Mouse (Mus musculus) midbrain, embryonic 15.5 days (tissue): ENCODE measurements around the gene Smarcb1. TPM values are rescaled to one million over a fixed set of nuclear protein-coding genes. Genes with fewer than 3 reads are reported as not detected.
A peak's percentile ranks its signal among the peaks of the same experiment; 100 is the strongest.
"Not testable (repeated sequence)": the region's sequence is repeated elsewhere in the genome, so short reads cannot be mapped to it uniquely, and the experiment has no call there.

Source experiments
- ATAC-seq: fragments of 200-750 bp; cut with Nextera tagmentation; replicated peaks from 2 replicates; pipeline ENCODE4 v1.8.0; 2017; ENCODE audit warnings: moderate TSS enrichment
- H3K27ac ChIP-seq: fragments of 300-500 bp; sonication (generic); 2 replicates; pipeline ENCODE4 v1.5.1; 2015; ENCODE audit warnings: mild to moderate bottlenecking, inconsistent platforms
- H3K27me3 ChIP-seq: fragments of 300-500 bp; sonication (generic); replicated peaks from 2 replicates; pipeline ENCODE4 v1.6.1; 2015; ENCODE audit warnings: inconsistent platforms
- H3K36me3 ChIP-seq: fragments of 300-500 bp; sonication (generic); replicated peaks from 2 replicates; pipeline ENCODE4 v1.6.1; 2015; ENCODE audit warnings: inconsistent platforms
- H3K4me1 ChIP-seq: fragments of 300-500 bp; sonication (generic); 2 replicates; pipeline ENCODE4 v1.6.1; 2015; ENCODE audit warnings: inconsistent platforms
- H3K4me2 ChIP-seq: fragments of 300-500 bp; sonication (generic); 2 replicates; pipeline ENCODE4 v1.6.1; 2015; ENCODE audit warnings: inconsistent platforms, mild to moderate bottlenecking, moderate library complexity
- H3K4me3 ChIP-seq: fragments of 300-500 bp; sonication (generic); 2 replicates; pipeline ENCODE4 v1.5.1; 2015; ENCODE audit warnings: mild to moderate bottlenecking, inconsistent platforms
- H3K9ac ChIP-seq: fragments of 300-500 bp; sonication (generic); 2 replicates; pipeline ENCODE4 v1.6.1; 2015; ENCODE audit warnings: mild to moderate bottlenecking, inconsistent platforms
- H3K9me3 ChIP-seq: fragments of 300-500 bp; sonication (generic); 2 replicates; pipeline ENCODE4 v1.6.1; 2016; ENCODE audit warnings: inconsistent platforms
- WGBS: fragments of 180-500 bp; shearing (Covaris S2); methylation state at CpG from one replicate; pipeline ENCODE4 v1.1.7; 2015; ENCODE audit warnings: mixed read lengths; 5-methylcytosine and 5-hydroxymethylcytosine counted together
- polyA plus RNA-seq: library from polyadenylated mRNA; unstranded; fragments of >200 nt; fragmentation: Nextera tagmentation; extraction: Ambion mirVana; gene quantifications from 2 replicates; pipeline ENCODE4 v1.2.1, GENCODE M21; 2015

Smarcb1 gene
- polyA plus RNA-seq, 1 experiment from 2014 or later: 300 TPM

GRCm38 (mm10) chr10:75881578-75882432, 39.6 kb downstream of the Smarcb1 start:
- ATAC-seq: no peak
- no peaks in the 10 kb centered on the region for H3K27me3 ChIP-seq
- no peak overlapping the region for H3K4me2 ChIP-seq
- H3K4me1 ChIP-seq: no peaks in the 10 kb centered on the region; the same call in 1 of the 2 replicates
- no peak overlapping the region for H3K27ac ChIP-seq
- no peaks in the 10 kb centered on the region for H3K9me3 ChIP-seq
- WGBS: 16% methylated on average over 20 of the region's 20 CpGs
- H3K36me3 ChIP-seq: no peaks in the 10 kb centered on the region
- no peak overlapping the region for H3K9ac ChIP-seq
- no peak overlapping the region for H3K4me3 ChIP-seq

DNA sequence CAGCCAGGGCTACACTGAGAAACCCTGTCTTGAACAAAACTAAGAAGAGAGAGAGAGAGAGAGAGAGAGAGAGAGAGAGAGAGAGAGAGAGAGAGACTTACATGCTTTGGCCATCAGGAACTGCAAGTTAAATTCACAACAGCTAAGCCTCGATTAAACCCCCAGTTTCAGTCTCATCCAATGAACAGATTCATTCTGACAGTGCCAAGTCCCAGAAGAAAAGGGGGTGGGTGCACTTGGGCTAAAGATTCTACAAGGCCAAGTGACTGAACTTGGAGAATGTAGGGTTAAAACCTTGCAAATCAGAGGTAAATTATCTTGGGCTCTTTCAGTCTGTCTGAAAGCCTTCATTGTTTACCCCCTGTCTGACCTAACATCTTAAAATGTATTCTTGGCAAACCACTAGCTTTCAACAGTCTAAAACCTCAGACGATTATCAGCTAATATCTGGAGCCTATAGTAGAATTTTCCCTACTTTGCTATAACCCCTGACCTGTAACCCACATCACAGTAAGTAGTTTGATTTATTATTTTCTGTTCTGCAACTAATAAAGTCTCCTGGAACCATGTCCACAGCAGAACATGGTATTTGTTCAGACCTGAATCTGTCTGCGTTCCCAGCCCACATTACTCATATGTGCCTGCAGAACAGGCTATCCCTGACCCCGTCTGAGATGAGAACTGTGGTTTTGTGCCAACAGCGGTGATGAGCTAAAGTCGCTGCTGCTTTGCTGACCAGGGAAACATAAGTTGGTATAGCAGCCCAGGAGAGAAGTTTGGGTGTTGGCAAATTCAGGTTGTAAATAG, 40.4 kb downstream of the Smarcb1 start:
- WGBS: 57% methylated on average over 6 of the region's 6 CpGs
- no peaks in the 10 kb centered on the region for H3K27me3 ChIP-seq
- no peak for ATAC-seq
- H3K4me2 ChIP-seq: no peak overlapping the region
- no peak overlapping the region for H3K27ac ChIP-seq
- H3K4me3 ChIP-seq: no peak overlapping the region
- no peak overlapping the region for H3K9ac ChIP-seq
- H3K4me1 ChIP-seq: no peaks in the 10 kb centered on the region; the same call in 1 of the 2 replicates
- no peaks in the 10 kb centered on the region for H3K9me3 ChIP-seq
- no peaks in the 10 kb centered on the region for H3K36me3 ChIP-seq

DNA sequence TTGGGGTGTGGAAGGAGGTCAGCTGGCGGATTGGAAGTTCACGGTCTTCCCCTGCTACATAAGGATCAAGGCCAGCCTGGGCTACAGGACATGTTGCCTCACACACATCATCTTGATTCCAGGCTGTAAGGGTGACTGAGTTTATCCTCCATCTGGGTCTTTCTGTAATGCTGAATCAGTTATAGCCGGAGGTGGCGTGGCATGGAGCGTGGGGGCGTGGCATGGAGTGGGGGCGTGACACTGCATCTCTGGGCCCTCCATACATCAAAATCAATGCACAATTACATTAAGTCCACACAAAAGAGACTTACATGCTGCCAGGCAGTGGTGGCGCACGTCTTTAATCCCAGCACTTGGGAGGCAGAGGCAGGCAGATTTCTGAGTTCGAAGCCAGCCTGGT, 41.1 kb downstream of the Smarcb1 start:
- Histone ChIP-seq H3K4me2 (no peak overlapping the region), H3K27me3 (no peaks in the 10 kb centered on the region), H3K9me3 (no peaks in the 10 kb centered on the region), H3K9ac (no peak overlapping the region), H3K27ac (no peak overlapping the region), H3K4me3 (no peak overlapping the region), H3K36me3 (no peaks in the 10 kb centered on the region), H3K4me1 (no peaks in the 10 kb centered on the region; the same call in 1 of the 2 replicates)
- no peak for ATAC-seq
- WGBS: 97% methylated on average over 10 of the region's 10 CpGs

DNA sequence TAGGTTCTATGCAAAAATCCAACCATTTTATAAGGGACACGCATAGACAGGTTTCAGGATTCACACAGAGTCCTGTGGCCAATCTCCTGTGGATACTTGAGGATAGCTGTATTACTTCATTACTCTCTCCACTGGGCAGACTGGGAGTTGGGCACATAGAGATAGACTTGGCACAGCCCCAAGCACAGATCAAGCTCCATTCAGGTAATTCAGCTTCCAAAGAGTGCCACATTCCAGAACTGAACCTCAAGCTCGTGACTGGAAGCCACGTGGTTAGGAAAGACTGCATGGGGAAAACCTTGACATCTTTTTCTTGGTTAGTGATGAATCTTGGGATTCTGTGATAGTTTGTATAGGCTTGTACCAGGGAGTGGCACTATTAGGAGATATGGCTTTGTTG, 42.6 kb downstream of the Smarcb1 start:
- ATAC-seq: no peak
- H3K4me3 ChIP-seq: no peak overlapping the region
- H3K27me3 ChIP-seq: no peaks in the 10 kb centered on the region
- peaks cover 3% of the 10 kb centered on the region for H3K4me1 ChIP-seq
- no peak overlapping the region for H3K9ac ChIP-seq
- 81% methylated on average over 3 of the region's 3 CpGs for WGBS
- no peak overlapping the region for H3K27ac ChIP-seq
- H3K4me2 ChIP-seq: no peak overlapping the region
- no peaks in the 10 kb centered on the region for H3K36me3 ChIP-seq
- no peaks in the 10 kb centered on the region for H3K9me3 ChIP-seq

- WGBS: 9% methylated on average over 10 of the region's 10 CpGs
- no peaks in the 10 kb centered on the region for H3K9me3 ChIP-seq
- ATAC-seq: peak; percentile 51
- peaks cover 16% of the 10 kb centered on the region for H3K4me1 ChIP-seq
- peak overlapping the region; percentile 24 for H3K9ac ChIP-seq
- peak overlapping the region; percentile 68 for H3K4me2 ChIP-seq
- no peaks in the 10 kb centered on the region for H3K27me3 ChIP-seq
- peak overlapping the region; percentile 82 for H3K27ac ChIP-seq
- no peaks in the 10 kb centered on the region for H3K36me3 ChIP-seq
- H3K4me3 ChIP-seq: peak overlapping the region; percentile 39
Observed at GRCm38 (mm10) chr10:75873543-75874170, 47.8 kb downstream of the Smarcb1 start.

DNA sequence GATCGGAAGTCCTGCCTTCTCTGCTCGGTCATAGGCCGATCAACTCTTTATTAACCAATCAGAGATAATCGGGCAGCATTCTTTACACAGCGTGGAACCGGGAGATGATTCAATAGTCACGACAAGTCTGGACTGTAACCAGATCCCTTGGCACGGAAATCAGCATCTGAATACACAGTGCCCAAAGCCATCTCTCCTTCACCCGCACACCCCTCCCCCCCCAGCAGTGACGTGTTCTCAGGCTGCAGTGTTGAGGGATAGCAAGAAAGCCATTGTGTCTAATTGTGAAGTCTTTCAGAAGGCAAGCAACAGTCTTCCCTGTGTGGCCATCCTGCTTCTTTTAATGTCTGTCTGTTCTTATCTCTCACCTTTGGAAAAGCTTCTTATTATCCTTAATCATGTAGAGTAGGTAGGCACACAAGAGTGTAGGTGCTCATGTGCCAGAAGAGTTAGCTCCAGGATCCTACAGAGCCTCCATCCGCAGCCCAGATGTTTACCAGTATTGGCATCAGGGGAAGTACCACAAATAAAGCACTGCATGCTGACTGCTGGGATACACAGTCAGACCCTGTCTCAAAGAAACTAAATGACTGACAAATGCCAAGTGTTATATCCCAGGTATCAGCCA, 48.4 kb downstream of the Smarcb1 start:
- peak; percentile 98 for ATAC-seq
- Histone ChIP-seq H3K4me1 (peaks cover 16% of the 10 kb centered on the region), H3K36me3 (no peaks in the 10 kb centered on the region), H3K27me3 (no peaks in the 10 kb centered on the region), H3K9ac (peak overlapping the region; percentile 24), H3K4me3 (peak overlapping the region; percentile 39), H3K9me3 (no peaks in the 10 kb centered on the region), H3K27ac (peak overlapping the region; percentile 82), H3K4me2 (peak overlapping the region; percentile 68)
- WGBS: 1% methylated on average over 11 of the region's 11 CpGs

DNA sequence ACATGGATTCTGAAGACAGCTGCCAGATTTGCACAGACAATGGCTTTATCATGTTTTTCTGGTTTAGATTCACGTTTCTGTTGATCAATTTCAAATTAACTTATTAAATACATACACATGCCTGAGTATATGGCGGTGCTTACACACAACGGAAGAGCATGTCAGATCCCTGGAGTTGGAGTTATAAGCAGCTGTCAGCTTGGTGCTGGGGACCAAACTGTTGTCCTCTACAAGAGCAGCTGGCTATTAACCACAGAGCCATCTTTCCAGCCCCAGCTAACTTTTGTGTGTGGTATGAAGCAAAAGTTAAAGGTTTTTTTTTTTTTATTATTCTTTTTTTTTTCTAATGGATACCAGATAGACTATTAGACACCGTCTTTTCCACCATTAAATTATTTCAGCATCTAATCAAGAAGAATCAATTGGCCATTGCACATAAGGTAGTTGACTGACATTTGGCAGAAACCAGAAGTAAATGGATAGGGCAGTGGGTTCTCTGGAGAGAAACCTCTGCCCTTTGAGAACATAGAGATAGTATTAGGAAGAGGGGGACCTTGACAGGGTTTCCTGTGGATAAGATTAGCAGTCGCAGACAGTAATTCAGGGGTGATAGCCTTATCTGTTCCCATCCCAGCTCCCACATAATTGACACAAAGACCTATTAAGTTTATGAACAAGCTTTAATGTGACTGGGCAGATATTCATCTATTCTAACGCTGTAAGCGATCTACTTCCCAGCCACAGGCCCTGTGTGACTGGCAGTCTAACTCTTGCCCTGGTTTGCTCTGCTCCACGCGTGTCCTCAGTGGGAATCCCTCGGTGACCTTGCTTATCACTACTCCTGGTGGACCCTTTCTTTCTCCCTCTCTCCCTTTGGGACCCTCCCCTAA, 49.1 kb downstream of the Smarcb1 start:
- H3K9ac ChIP-seq: peak overlapping the region; percentile 24; the same call in 1 of the 2 replicates
- H3K27ac ChIP-seq: peak overlapping the region; percentile 82
- H3K9me3 ChIP-seq: no peaks in the 10 kb centered on the region
- 36% methylated on average over 10 of the region's 10 CpGs for WGBS
- H3K36me3 ChIP-seq: no peaks in the 10 kb centered on the region
- H3K27me3 ChIP-seq: no peaks in the 10 kb centered on the region
- peak overlapping the region; percentile 39 for H3K4me3 ChIP-seq
- ATAC-seq: peak; percentile 2; the same call in 1 of the 2 replicates
- peak overlapping the region; percentile 68 for H3K4me2 ChIP-seq
- peaks cover 16% of the 10 kb centered on the region for H3K4me1 ChIP-seq

DNA sequence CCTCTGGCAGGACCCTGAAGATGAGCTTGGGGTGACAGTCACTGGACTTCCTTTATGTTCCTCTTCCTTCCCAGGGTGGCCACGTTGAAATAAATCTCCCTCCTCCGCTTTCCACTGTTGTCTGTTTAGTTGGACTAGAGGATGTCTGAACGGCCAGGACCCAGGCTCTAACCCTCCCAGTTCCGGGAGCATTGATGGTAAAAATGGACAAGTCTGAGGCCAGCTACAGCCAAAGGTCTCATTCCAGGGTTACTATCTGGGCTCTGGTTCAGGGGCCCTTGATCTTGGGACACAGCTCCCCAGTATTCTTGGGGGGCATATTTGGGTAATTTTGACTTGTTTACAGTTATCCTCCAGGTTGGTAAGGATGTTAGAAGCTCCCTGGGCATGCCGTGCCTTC, 59.8 kb downstream of the Smarcb1 start:
- Histone ChIP-seq H3K9me3 (no peaks in the 10 kb centered on the region), H3K4me1 (peaks cover 31% of the 10 kb centered on the region), H3K4me2 (no peak overlapping the region), H3K4me3 (no peak overlapping the region), H3K27me3 (no peaks in the 10 kb centered on the region), H3K36me3 (no peaks in the 10 kb centered on the region), H3K27ac (no peak overlapping the region), H3K9ac (no peak overlapping the region)
- no peak for ATAC-seq
- WGBS: 42% methylated on average over 5 of the region's 5 CpGs

- 20% methylated on average over 7 of the region's 7 CpGs for WGBS
- ATAC-seq: no peak
- Histone ChIP-seq H3K4me1 (peaks cover 31% of the 10 kb centered on the region), H3K9me3 (no peaks in the 10 kb centered on the region), H3K4me2 (peak overlapping the region; percentile 60), H3K27ac (peak overlapping the region; percentile 97), H3K27me3 (no peaks in the 10 kb centered on the region), H3K36me3 (no peaks in the 10 kb centered on the region), H3K9ac (no peak overlapping the region), H3K4me3 (peak overlapping the region; percentile 89)
Observed at GRCm38 (mm10) chr10:75860746-75861145, 60.7 kb downstream of the Smarcb1 start.

DNA sequence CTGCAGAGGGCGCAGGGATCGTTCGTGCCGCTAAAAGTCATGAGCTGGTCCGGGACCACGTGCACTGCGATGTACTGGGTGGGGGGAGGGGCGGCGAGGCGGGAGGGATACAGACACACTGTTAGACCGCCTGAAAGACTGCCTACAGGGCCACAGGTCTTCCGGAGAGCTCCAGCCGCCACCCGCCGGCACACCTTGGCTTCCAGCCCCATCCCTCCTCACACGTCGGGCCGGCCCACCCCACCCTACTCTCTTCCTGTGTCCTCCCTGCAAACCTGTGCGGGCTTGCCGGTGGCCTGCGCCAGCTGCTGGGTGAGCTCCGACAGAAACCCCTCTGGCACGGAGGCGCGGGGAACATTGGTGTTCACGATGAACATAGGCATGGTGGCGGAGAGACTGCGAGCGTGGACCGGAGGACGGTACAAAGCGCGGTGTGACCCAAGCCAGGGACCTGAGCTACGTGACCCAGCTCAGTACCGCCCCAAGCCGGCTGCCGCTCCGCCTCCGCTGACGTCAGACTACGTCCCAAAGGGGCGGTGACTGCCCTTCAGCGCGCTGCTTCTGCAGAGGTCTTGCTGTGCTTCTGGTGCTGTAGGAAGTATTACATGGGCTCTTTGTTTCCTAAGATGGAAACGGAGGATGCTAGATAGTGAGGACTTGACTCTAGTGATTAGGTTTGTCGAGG, 61.5 kb downstream of the Smarcb1 start, which contains the start of gene Mif:
TSS of gene Mif (minus strand) at position 455 of the 685 bp plus-strand sequence.
- Histone ChIP-seq H3K4me2 (peak within 1 kb of the TSS; percentile 60), H3K4me3 (peak within 1 kb of the TSS; percentile 89), H3K4me1 (peaks cover 31% of the 10 kb centered on the region), H3K9ac (peak within 1 kb of the TSS; percentile 84), H3K27ac (peak within 1 kb of the TSS; percentile 97)
- under 1% methylated on average over 46 of the region's 46 CpGs for WGBS
- H3K9me3 ChIP-seq, H3K36me3 ChIP-seq, H3K27me3 ChIP-seq: not testable (repeated sequence)
- ATAC-seq: peak; percentile 96
